Mouse (Mus musculus): ENCODE measurements around the gene Adamts4. TPM values are rescaled to one million over a fixed set of nuclear protein-coding genes. Genes with fewer than 3 reads are reported as not detected.
"Not testable (repeated sequence)": the region's sequence is repeated elsewhere in the genome, so short reads cannot be mapped to it uniquely, and the experiment has no call there.

Adamts4 gene
- polyA plus RNA-seq, 1 experiment from 2014 or later: 8.5 TPM

GRCm38 (mm10) chr1:171232800-171233730, 17.2 kb upstream of the Adamts4 start:
- Histone ChIP-seq H3K9ac (no peak overlapping the region), H3K4me1 (0 out of 2 replicates have a peak, but pooled peaks cover 2% of the 10 kb centered on the region), H3K27me3 (no peaks in the 10 kb centered on the region), H3K27ac (no peak overlapping the region), H3K4me3 (no peak overlapping the region), H3K4me2 (replicated peaks) (no peak overlapping the region), H3K36me3 (peaks cover 48% of the 10 kb centered on the region), H3K9me3 (replicated peaks) (no peaks in the 10 kb centered on the region)
- ATAC-seq (ENCODE audit: low FRiP score): no peak
- WGBS: 87% methylated on average over 12 of the region's 12 CpGs

- H3K9ac ChIP-seq: no peak within 1 kb of the TSS
- no peak within 1 kb of the TSS for H3K4me3 ChIP-seq
- H3K4me2 ChIP-seq (replicated peaks): no peak within 1 kb of the TSS
- H3K4me1 ChIP-seq: 0 out of 2 replicates have a peak, but pooled peaks cover 2% of the 10 kb centered on the region
- H3K27ac ChIP-seq: no peak within 1 kb of the TSS
- H3K27me3 ChIP-seq: no peaks in the 10 kb centered on the region
- no peak for ATAC-seq (ENCODE audit: low FRiP score)
- 93% methylated on average over 14 of the region's 14 CpGs for WGBS
- H3K36me3 ChIP-seq: peaks cover 58% of the 10 kb centered on the region
- H3K9me3 ChIP-seq (replicated peaks): no peaks in the 10 kb centered on the region
These were observed 16.1 kb upstream of the Adamts4 start, which contains the start of gene Fcer1g for GRCm38 (mm10) chr1:171234126-171234525. Gene Fcer1g (minus strand): TSS chr1:171234365.

- no peak for ATAC-seq (ENCODE audit: low FRiP score)
- Histone ChIP-seq H3K4me2 (replicated peaks) (no peak overlapping the region), H3K9ac (no peak overlapping the region), H3K4me1 (0 out of 2 replicates have a peak, but pooled peaks cover 2% of the 10 kb centered on the region), H3K9me3 (replicated peaks) (no peaks in the 10 kb centered on the region), H3K27ac (no peak overlapping the region), H3K27me3 (no peaks in the 10 kb centered on the region), H3K4me3 (no peak overlapping the region), H3K36me3 (peaks cover 60% of the 10 kb centered on the region)
- WGBS: 98% methylated on average over 4 of the region's 4 CpGs
These were observed 15.7 kb upstream of the Adamts4 start for GRCm38 (mm10) chr1:171234538-171234937.

GRCm38 (mm10) chr1:171235791-171236190, 14.4 kb upstream of the Adamts4 start:
- H3K36me3 ChIP-seq: peaks cover 70% of the 10 kb centered on the region
- no peaks in the 10 kb centered on the region for H3K27me3 ChIP-seq
- no peak overlapping the region for H3K4me3 ChIP-seq
- no peaks in the 10 kb centered on the region for H3K4me1 ChIP-seq
- WGBS: 93% methylated on average over 4 of the region's 4 CpGs
- no peak overlapping the region for H3K9ac ChIP-seq
- no peak overlapping the region for H3K27ac ChIP-seq
- H3K9me3 ChIP-seq (replicated peaks): no peaks in the 10 kb centered on the region
- no peak overlapping the region for H3K4me2 ChIP-seq (replicated peaks)
- ATAC-seq (ENCODE audit: low FRiP score): no peak

- no peak overlapping the region for H3K9ac ChIP-seq
- H3K4me2 ChIP-seq (replicated peaks): no peak overlapping the region
- no peaks in the 10 kb centered on the region for H3K9me3 ChIP-seq (replicated peaks)
- no peaks in the 10 kb centered on the region for H3K4me1 ChIP-seq
- H3K27ac ChIP-seq: no peak overlapping the region
- ATAC-seq (ENCODE audit: low FRiP score): no peak
- peaks cover 84% of the 10 kb centered on the region for H3K36me3 ChIP-seq
- no peaks in the 10 kb centered on the region for H3K27me3 ChIP-seq
- 93% methylated on average over 6 of the region's 6 CpGs for WGBS
- no peak overlapping the region for H3K4me3 ChIP-seq
These were observed 12.8 kb upstream of the Adamts4 start for GRCm38 (mm10) chr1:171237438-171237837.

- no peak overlapping the region for H3K27ac ChIP-seq
- H3K36me3 ChIP-seq: peaks cover 92% of the 10 kb centered on the region
- no peak overlapping the region for H3K9ac ChIP-seq
- 80% methylated on average over 14 of the region's 14 CpGs for WGBS
- no peaks in the 10 kb centered on the region for H3K4me1 ChIP-seq
- H3K9me3 ChIP-seq (replicated peaks): no peaks in the 10 kb centered on the region
- no peak for ATAC-seq (ENCODE audit: low FRiP score)
- no peak overlapping the region for H3K4me2 ChIP-seq (replicated peaks)
- no peak overlapping the region for H3K4me3 ChIP-seq
- no peaks in the 10 kb centered on the region for H3K27me3 ChIP-seq
These were observed 11.8 kb upstream of the Adamts4 start for GRCm38 (mm10) chr1:171238463-171238862.

DNA sequence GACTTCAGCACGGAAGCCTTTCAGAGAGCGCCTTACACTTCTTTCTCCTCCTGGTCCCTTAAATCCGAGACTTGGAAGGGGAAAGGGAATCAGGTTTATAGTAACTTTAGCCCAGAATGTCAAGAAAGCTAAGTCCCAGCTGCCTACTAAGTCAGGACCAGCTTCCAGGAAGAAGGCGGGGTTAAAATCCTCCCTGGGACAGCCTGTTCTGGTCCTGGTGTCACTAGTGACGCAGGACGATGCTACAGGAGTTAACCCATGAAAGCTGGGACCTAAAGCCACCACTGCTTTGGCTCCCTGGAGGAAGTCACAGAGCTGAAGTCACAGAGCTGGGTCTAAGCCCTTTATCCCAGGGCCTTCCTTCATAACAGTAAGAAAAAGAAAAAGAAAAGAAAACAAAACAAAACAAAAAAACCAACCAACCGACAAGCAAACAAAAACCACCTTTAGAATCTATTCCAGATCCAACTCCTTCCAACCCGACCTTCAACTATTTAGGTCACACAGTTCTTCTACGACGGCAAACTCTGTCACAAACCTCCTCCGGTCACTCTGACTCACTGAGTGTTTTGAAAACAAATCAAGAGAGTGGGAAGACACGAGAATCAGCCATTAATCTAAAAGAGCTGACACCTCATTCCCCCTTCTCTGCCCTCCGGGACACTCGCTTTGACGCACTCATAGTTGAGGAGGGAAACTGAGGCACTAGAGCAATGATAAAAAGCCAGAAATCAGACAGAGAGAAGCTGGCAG, 10.1 kb upstream of the Adamts4 start:
- Histone ChIP-seq H3K36me3 (peaks cover 87% of the 10 kb centered on the region), H3K4me2 (replicated peaks) (no peak overlapping the region), H3K9me3 (replicated peaks) (no peaks in the 10 kb centered on the region), H3K9ac (no peak overlapping the region), H3K27me3 (no peaks in the 10 kb centered on the region), H3K4me3 (no peak overlapping the region), H3K4me1 (no peaks in the 10 kb centered on the region), H3K27ac (no peak overlapping the region)
- whole genome bisulfite sequencing: 77% methylated on average over 15 of the region's 15 CpGs
- ATAC-seq (ENCODE audit: low FRiP score): no peak

DNA sequence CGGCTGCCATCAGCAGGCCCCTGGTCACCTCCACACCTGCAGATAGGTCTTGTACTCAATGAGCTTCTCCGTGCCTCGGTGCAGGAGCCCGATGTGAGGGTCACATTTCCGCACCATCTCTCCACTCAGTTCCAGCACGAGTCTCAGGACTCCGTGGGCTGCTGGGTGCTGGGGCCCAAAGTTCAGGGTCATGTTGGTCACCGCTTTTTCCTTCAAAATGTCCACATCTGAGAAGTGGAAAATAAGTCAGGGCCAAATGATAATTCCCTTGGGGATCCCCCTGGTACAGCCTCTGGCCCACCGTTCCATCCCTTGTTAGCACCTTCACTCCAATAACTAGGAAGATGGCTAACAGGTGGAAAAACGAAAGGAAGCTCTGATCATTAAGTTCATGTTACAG, 9.3 kb upstream of the Adamts4 start:
- Histone ChIP-seq H3K27ac (no peak overlapping the region), H3K4me3 (no peak overlapping the region), H3K27me3 (no peaks in the 10 kb centered on the region), H3K36me3 (peaks cover 79% of the 10 kb centered on the region), H3K4me1 (peaks cover 5% of the 10 kb centered on the region), H3K9me3 (replicated peaks) (no peaks in the 10 kb centered on the region), H3K9ac (no peak overlapping the region), H3K4me2 (replicated peaks) (no peak overlapping the region)
- 89% methylated on average over 10 of the region's 10 CpGs for whole genome bisulfite sequencing
- no peak for ATAC-seq (ENCODE audit: low FRiP score)

DNA sequence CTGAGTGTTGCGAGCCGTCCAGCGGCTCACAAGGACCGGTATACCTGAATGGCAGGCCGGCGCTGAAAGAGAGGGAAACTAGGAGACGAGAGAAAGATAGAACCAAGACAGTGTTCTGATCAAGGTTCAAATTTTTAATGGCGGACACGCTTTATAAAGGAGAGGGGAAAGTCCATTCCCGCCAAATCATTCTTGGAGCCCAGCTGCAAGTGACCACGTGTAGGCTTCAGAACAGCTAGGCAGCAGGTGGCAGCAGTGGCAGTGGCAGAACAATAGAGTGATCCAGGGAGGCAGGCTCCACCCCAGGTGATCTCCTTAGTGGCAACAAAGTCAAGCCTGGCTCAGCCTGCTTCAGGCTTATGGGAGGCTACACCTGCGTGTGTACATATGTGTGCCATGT, 8.3 kb upstream of the Adamts4 start:
- H3K9me3 ChIP-seq (replicated peaks); H3K4me3 ChIP-seq; H3K27ac ChIP-seq; H3K4me2 ChIP-seq (replicated peaks); H3K27me3 ChIP-seq; ATAC-seq (ENCODE audit: low FRiP score); H3K9ac ChIP-seq: not testable (repeated sequence)
- 85% methylated on average over 12 of the region's 12 CpGs for WGBS
- peaks cover 10% of the 10 kb centered on the region for H3K4me1 ChIP-seq
- H3K36me3 ChIP-seq: peaks cover 69% of the 10 kb centered on the region

DNA sequence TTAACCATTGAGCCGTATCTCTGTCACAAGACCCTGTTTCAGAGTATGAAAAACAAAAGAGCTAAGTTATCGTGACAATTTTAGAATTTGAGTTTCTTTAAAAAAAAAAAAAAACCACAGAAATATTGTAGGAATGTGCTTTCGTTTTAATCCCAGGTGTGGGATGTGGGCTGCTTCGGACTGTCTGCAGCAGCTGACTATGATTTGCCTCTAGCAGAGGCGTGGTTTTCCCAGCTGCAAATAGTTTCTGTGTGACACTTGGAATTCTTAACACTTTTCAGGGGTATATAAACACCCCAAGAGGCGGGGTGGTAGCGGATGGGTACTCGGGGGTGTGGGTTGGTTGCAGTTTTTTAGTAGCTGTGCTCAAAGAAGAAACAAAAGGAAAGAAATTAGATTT, 4.9 kb upstream of the Adamts4 start:
- H3K27ac ChIP-seq: no peak overlapping the region
- H3K4me3 ChIP-seq: no peak overlapping the region
- no peaks in the 10 kb centered on the region for H3K9me3 ChIP-seq (replicated peaks)
- ATAC-seq (ENCODE audit: low FRiP score): no peak
- no peaks in the 10 kb centered on the region for H3K27me3 ChIP-seq
- H3K36me3 ChIP-seq: peaks cover 40% of the 10 kb centered on the region
- WGBS: 91% methylated on average over 8 of the region's 8 CpGs
- H3K4me1 ChIP-seq: peaks cover 32% of the 10 kb centered on the region
- 0 out of 2 replicates have a peak overlapping the region, but pooled peaks have one; percentile 87 for H3K4me2 ChIP-seq (replicated peaks)
- H3K9ac ChIP-seq: no peak overlapping the region

- peaks cover 25% of the 10 kb centered on the region for H3K36me3 ChIP-seq
- H3K9me3 ChIP-seq (replicated peaks): no peaks in the 10 kb centered on the region
- peak overlapping the region; percentile 95 for H3K9ac ChIP-seq
- no peaks in the 10 kb centered on the region for H3K27me3 ChIP-seq
- H3K4me2 ChIP-seq (replicated peaks): peak overlapping the region; percentile 87
- peak; percentile 91 for ATAC-seq (ENCODE audit: low FRiP score)
- H3K4me1 ChIP-seq: peaks cover 47% of the 10 kb centered on the region
- H3K27ac ChIP-seq: peak overlapping the region; percentile 83
- H3K4me3 ChIP-seq: peak overlapping the region; percentile 79
- under 1% methylated on average over 41 of the region's 41 CpGs for WGBS
These were observed 3.3 kb upstream of the Adamts4 start for GRCm38 (mm10) chr1:171246709-171247452.

DNA sequence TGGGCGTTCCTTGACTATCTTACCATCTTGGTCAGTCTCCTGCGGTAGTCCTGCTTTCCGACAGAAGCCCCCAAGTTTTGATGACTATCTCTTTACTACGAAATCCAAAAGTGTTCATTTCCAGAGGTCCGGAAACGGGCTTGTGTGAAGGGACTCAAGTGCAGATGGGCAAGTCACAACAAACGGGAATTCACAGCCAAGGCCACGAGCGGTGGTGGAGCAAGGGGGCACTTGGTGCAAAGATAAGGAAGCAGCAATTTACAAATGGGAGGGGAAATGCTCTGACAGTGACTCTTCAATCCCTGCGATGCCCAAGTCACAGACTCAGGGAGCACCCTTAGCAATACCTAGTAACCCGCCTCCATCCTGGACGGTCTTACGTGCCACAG, 2.8 kb upstream of the Adamts4 start:
- H3K4me1 ChIP-seq: peaks cover 53% of the 10 kb centered on the region
- H3K4me3 ChIP-seq: peak overlapping the region; percentile 79
- H3K9ac ChIP-seq: peak overlapping the region; percentile 49
- H3K27me3 ChIP-seq: no peaks in the 10 kb centered on the region
- ATAC-seq (ENCODE audit: low FRiP score): peak; percentile 4
- H3K27ac ChIP-seq: peak overlapping the region; percentile 83
- peak overlapping the region; percentile 87 for H3K4me2 ChIP-seq (replicated peaks)
- 14% methylated on average over 13 of the region's 13 CpGs for WGBS
- peaks cover 22% of the 10 kb centered on the region for H3K36me3 ChIP-seq
- H3K9me3 ChIP-seq (replicated peaks): no peaks in the 10 kb centered on the region

Data from hindbrain, embryonic 12.5 days (tissue).